Mouse (Mus musculus) mature B cell (primary cell): ENCODE data around the gene Mansc1.

Experiments
- in situ Hi-C: fragments of 300-500 bp; cut with MboI; formaldehyde crosslinking; loops from 2 replicates; pipeline ENCODE4 v1.14.3; 2019

Gene Mansc1

DNA sequence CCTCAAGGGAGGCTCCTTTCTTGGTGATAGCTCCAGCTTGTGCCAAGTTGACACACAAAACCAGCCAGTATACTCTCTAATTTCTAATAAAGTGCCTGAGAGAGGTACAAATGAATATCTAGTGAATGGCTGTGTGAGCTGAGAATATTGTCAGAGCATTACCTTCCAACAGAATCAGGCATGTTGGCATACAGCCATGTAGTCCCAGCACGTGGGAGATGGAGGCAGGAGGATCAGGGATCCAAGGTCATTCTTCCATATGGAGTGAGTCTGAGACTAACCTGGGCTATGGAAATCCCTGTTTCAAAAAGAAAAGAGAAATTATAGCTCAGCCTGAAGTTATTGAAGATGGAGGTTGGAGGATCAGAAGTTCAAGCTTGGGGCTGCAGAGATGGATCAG, 33.0 kb downstream of the Mansc1 start:
- in situ Hi-C loops, result no loop called here

DNA sequence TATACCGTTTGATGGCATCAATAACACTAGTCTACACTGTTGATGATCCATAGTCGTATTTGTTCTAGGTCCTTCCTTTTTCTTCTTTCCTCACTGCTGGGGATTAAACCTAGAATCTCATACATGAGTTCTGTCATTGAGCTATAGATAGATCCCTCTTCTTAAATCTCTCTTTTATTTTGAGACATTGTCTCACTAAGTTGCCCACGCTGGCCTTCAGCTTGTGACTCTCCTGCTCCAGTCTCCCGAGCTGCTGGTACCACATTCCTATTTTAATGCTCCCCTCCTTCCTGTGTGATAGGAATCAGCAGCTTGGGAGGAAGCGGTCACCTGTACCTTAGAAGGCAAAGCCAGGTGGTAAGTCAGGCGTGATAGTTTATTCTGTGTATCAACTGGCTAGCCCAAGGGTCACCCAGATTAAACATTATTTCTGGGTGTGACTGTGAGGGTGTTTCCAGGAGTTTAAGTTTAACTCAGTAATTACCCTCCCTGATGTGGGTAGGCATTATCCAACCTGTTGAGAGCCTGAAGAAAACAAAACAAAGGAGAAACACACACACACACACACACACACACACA, 34.5 kb downstream of the Mansc1 start:
- in situ Hi-C loops, result no loop called here

DNA sequence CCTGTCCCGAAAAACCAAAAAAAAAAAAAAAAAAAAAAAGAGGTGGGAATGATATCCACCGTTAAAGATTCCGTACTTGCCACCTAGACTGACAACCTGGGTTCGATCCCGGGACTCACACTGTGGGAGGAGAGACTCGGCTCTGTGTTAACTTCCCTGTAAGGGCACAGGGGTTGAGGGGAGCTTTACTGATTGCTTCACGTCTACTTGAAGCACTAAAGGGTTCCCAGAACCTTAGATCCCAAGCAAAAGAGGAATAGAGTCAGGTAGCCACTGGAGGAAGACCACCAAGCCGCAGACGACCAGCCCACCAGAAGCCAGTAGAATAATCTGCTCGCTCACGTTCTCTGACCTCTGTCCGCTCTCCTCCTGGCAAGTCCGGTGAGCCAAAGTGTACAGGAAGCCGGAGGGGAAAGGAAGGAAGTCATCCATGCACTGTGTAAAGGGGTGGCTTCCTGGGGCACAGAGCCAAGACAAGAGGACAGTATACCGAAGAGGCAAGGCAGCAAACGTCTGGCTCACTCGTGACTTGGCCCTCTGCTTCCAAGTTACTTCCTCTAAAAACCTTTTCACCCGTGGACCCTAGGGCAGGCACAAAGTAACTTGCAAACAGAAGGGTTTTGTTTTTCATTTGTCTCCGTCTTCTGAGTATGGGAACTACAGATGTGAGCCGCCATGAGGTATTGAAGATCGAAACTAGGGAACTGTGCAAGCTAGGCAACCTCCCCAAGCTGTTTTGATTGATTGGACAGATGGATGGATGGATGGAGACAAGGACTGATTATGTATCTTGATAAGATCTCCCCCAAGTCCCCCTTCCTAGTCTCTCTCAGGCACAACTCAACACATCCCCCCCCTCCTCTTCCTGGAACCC, 37.5 kb downstream of the Mansc1 start:
- in situ Hi-C loops, result no loop called here

DNA sequence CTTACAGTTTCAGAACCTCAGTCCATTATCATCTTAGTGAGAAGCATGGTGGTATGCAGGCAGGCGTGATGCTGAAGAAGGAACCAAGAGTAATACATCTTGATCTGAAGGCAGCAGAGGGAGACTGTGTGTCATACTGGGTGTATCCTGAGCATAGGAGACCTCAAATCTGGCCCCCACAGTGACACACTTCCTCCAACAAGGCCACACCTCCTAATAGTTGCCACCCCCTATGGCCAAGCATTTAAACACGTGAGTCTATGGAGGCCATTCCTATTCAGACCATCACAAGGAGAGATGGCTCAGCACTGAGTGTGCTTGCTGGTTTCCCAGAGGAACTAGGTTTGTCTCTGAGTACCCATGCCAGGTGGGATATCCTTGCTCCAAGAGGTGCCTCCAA, 40.7 kb downstream of the Mansc1 start:
- in situ Hi-C loops, result no loop called here

DNA sequence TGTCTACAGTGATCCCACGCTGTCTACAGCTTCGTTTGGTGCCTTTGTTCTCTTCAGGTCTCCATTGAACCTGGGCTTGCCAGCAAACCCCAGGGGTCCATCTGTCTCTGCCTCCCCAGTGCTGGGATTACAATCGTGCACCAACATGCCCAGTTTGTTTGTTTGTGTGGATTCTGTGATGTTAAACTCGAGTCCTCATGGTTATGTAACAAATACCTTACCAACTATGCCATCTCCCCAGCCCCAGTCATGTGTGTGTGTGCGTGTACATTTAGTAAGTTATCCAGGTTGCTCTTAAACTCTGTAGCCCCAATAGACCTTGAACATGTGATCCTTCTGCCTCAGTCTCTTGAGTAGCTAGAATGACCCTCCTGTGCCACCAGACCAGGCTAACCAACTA, 46.0 kb downstream of the Mansc1 start:
- in situ Hi-C loops, result no loop called here

DNA sequence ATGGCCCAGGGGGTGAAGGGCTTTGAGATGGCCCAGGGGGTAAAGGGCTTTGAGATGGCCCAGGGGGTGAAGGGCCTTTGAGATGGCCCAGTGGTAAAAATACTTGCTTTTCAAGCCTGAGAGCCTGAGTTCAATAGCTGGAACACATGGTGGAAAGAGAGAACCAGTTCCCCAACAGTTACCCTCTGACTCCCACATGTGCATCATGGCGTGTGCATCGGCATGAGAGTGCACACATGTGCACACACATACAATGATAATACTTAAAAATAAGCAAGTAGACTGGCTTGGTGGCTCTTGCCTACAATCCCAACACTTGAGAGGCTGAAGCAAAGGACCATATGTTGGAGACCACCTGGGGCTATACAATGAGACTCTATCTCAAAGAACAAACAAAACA, 47.7 kb downstream of the Mansc1 start:
- in situ Hi-C loops, result no loop called here

DNA sequence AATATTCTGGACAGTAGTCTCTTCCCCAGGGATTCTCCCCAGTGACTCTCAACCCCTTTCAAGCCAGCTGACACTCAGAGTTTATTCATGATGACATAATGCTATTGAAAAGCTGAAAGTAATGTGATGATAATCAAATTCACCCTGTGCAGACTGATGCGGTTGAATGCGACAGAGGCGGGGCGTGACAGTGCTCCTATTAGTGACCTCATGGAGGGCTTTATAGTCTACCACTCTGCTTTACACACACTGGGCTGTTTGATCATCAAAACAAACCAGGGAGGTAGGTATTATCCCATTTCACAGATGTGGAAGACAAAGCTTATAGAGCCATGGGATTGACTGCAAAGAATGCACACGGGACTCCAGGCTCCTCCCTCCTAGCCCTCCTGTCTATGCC, 50.2 kb downstream of the Mansc1 start:
- in situ Hi-C loops, result no loop called here

DNA sequence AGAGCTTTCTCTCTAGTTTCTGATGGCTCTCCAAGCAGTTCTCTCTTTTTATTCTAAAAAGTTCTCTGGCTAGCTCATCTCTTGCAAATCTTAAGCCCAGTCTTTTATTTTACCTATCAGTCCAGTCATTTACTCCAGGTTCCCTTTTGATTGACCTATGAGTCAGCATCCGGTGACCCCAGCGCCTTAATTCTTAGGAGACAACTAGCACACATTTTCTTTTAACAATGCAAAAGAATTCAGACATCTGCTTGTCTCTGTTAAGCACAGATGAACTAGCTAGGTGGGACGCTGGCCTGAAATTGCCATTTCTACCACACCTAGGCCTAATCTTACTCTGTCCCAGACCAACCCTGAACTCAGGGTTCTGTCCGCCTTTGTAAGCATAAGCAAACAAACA, 52.8 kb downstream of the Mansc1 start:
- in situ Hi-C loops, result no loop called here

DNA sequence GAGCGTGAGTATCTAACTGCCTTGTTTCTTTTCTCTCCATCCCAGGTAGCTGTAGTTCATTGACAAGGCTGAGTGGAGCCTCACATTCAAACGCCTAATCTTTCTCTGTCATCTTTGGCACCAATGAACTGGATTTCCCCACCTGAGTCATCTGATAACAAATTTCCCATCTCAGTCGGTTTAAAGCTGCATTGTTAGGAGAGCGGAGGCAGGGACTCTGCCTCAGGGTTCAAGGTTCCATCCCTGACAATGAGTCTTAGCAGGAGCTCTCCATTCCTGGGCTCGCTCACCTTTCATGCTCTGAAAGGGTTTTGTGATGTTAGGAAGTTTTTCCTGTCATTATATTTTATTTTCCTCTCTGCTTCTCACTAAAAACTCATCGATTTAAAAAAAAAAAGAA, 54.2 kb downstream of the Mansc1 start:
- in situ Hi-C loops, result no loop called here

DNA sequence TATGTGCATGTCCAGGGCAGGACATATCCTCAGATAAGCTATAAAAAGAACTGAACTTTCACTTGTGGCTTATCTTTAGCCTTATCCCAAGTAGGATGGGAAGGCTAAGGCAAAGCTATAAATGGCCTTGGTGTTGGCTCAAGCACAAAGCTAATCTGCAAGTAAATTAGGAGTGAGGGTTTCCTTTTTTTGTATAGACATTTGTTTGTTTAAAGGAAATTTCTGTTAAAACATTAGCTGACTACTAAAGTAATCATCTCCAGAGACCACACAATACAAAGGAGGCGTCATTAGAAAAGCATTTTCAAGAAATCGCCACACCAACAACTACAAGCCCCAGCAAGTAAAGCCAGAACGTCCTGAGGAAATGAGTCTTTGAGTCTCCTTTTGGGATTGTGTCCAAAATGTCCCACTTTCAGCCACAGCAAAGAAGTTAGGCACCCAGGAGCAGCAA, 57.0 kb downstream of the Mansc1 start:
- in situ Hi-C loops, result no loop called here

DNA sequence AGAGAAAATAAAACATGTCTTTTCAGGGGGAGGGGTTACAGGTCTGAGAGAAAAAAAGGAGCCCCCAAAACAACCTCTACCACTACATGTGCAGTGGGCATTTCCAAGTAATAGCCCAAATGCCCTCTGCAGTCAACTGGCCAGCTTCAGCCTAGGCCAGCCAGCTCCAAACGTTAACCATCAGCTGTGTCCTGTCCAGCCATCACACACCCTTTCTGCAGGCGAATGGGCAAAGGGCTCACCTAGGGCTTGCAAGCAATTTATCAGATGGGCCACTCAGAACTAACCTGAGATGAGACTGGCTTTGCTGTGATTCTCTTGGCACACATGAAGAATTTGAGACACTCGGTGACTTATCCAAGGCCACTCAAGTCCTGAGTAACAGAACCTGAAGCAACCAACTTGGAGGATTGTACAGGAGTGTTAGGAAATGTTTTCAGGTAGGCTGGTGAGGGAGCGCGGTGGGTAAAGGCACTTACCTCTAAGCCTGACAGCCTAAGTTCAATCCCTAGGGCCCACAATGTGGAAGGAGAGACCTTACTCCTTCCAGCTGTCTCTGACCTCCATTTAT, 64.2 kb downstream of the Mansc1 start:
- in situ Hi-C loops, result no loop called here

DNA sequence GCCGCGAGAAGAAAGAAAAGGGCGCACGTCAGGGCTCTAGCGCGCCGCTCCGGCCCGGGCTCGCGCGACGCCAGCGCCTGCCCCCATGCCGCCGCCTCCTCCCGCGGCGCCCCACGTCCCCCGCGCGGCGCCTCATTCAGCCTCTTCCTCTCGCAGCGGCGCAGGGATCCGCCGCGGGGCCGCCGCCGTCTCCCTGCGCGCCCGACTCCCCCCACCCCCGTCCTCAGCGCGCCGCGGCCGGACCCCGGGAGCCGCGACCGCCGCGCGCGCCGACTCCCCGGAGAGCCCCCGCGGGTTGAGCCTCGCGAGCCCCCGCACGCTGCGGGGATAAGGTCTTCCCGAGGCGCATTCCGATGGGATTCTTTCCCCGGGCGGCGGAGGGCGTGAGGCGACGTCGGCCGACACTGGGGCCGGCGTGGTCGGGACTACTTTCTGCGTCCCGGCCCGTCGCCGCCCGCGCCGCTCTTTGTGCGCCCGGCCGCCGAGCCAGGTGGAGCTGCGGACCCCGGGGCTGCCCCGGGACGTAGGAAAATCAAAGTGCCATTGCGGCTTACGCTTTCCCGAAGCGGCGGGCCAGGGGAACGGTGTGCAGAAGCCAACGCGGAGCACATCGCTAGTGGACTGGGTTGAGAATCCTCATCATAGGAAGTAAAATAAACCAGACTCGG, 65.3 kb downstream of the Mansc1 start, which contains the start of gene Lrp6:
Gene Lrp6, minus strand, starts transcription at position 148 of the 668 bp plus-strand sequence.
- in situ Hi-C loops, result no loop called here

DNA sequence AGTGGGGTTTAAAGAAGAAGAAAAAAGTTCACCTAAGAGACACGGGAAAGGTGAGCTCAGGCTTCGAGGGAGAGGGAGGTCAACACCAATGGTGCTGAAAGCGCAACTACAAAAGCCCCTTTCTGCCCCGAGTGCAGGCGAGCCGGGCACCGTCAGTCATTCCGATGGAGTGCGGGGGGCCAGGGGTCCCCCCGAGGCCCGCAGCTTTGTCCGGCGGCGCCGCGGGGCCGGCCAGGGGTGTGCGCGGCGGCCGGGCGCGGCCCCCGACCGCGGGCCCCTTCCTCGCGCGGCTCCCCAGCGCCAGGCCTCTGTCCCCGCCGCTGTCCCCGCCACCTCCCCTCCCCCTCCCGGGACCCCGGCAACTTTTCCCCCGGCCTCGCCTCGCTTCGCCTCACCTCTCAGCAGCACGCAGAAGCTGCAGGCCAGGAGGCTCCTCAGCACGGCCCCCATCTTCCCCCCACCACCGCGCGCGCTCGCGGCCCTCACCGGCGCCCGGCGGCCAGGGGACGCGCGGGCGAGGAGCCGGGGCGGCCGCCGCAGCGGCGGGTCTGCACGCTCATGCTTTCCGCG, 66.0 kb downstream of the Mansc1 start:
- in situ Hi-C loops, result no loop called here

DNA sequence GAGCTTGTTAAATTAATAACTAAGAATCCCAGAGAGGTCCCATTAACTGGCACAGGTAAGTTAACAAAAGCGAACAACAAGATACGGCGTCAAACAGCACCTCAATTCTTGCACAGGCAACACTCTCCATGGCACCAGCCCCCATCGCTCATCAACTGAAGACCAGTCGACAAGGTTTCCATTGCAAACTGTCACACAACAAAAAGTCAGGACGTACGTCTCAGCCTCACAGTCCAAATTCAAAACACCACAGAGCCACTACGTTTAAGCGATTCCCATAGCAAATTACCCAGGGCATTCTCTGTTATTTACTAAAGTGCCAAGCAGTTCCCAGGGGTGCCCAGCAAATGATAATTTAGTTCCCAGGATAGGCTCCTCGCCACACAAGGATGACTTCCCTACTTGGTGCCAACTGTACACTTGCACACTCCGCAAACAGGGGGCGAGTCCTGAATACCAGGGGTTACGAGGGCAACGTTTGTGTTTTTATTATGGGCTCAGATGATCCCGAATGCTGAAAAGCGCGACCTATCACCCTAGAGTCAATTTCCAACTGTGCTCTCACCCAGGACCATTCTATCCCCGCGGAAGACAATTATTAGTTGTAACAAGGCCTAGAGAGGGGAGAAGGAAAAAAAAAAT, 66.6 kb downstream of the Mansc1 start:
- in situ Hi-C loops, result no loop called here

DNA sequence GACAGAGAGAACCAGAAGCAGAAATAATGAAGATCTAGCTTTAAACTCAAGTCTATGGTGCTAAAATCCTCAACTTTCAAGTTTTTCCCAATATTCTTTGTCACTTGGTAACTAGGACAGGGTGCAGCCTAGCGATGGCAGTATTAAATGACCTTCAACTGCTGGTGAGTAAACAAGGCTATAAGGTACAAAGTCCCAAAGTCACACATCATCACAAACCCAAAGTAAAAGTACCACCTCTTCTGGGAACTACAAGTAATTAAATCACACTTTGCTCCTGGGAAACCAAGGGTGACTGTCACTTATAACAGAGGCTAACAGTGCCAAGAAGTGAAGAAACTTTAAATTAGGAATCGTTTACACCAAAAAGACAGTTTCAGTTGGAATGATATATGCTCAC, 67.7 kb downstream of the Mansc1 start:
- in situ Hi-C loops, result no loop called here

DNA sequence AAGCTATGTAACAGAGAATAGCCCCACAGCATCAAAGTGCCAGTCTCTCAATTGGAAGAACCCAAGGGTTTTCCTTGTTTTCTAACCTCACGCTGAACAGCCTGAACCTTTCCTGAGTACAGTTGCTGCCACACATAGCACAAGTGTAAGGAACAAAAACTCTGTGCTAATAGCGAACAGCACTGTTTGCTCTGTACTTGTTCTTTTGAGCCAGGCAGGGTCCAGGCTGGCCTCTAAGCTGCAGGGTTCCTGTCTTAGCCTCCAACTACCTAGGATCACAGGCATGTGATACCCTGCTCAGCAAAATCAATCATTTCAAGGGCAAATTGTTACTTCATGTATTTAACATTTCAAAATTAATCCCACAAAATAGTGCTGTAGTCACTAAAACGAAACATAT, 72.7 kb downstream of the Mansc1 start:
- in situ Hi-C loops, result no loop called here
